Mouse (Mus musculus): ENCODE measurements at regions not wholly inside any gene's neighbourhood (a gene's known extent, or its start where the extent isn't known, plus 50 kb on each side); places are given as distances from the start of the nearest gene placed in this dataset.
A peak's percentile ranks its signal among the peaks of the same experiment; 100 is the strongest.
"Not testable (repeated sequence)": the region's sequence is repeated elsewhere in the genome, so short reads cannot be mapped to it uniquely, and the experiment has no call there.

- H3K27me3 ChIP-seq (ENCODE audit: control insufficient read depth, insufficient read depth, low read length, poor library complexity, severe bottlenecking) = no peaks in the 10 kb centered on the region
- no peak for DNase-seq (ENCODE audit: low read depth, low spot score)
- no peaks in the 10 kb centered on the region for H3K36me3 ChIP-seq (ENCODE audit: control insufficient read depth, insufficient read depth, low read length, poor library complexity, severe bottlenecking)
Observed at GRCm38 (mm10) chr6:5663433-5664175, 61.8 kb upstream of the Dync1i1 start.

- Histone ChIP-seq H3K27me3 (ENCODE audit: control insufficient read depth, insufficient read depth, low read length, poor library complexity, severe bottlenecking) (no peaks in the 10 kb centered on the region), H3K36me3 (ENCODE audit: control insufficient read depth, insufficient read depth, low read length, poor library complexity, severe bottlenecking) (no peaks in the 10 kb centered on the region)
- DNase-seq (ENCODE audit: low read depth, low spot score) = peak; percentile 6
Observed at GRCm38 (mm10) chr6:5645150-5645732, 80.2 kb upstream of the Dync1i1 start.

- DNase-seq (ENCODE audit: low read depth, low spot score) = no peak
- Histone ChIP-seq H3K36me3 (ENCODE audit: control insufficient read depth, insufficient read depth, low read length, poor library complexity, severe bottlenecking) (no peaks in the 10 kb centered on the region), H3K27me3 (ENCODE audit: control insufficient read depth, insufficient read depth, low read length, poor library complexity, severe bottlenecking) (no peaks in the 10 kb centered on the region)
Observed at GRCm38 (mm10) chr6:5634222-5634621, 91.2 kb upstream of the Dync1i1 start.

- DNase-seq (ENCODE audit: low read depth, low spot score) = peak; percentile 10
- no peaks in the 10 kb centered on the region for H3K36me3 ChIP-seq (ENCODE audit: control insufficient read depth, insufficient read depth, low read length, poor library complexity, severe bottlenecking)
- H3K27me3 ChIP-seq (ENCODE audit: control insufficient read depth, insufficient read depth, low read length, poor library complexity, severe bottlenecking) = no peaks in the 10 kb centered on the region
Observed at GRCm38 (mm10) chr6:5633036-5633708, 92.3 kb upstream of the Dync1i1 start.

- Histone ChIP-seq H3K27me3 (ENCODE audit: control insufficient read depth, insufficient read depth, low read length, poor library complexity, severe bottlenecking) (no peaks in the 10 kb centered on the region), H3K36me3 (ENCODE audit: control insufficient read depth, insufficient read depth, low read length, poor library complexity, severe bottlenecking) (no peaks in the 10 kb centered on the region)
- DNase-seq (ENCODE audit: low read depth, low spot score) = no peak
Observed at GRCm38 (mm10) chr6:5624085-5624484, 101.4 kb upstream of the Dync1i1 start.

GRCm38 (mm10) chr6:5621582-5621981, 103.9 kb upstream of the Dync1i1 start:
- Histone ChIP-seq H3K27me3 (ENCODE audit: control insufficient read depth, insufficient read depth, low read length, poor library complexity, severe bottlenecking) (no peaks in the 10 kb centered on the region), H3K36me3 (ENCODE audit: control insufficient read depth, insufficient read depth, low read length, poor library complexity, severe bottlenecking) (no peaks in the 10 kb centered on the region)
- no peak for DNase-seq (ENCODE audit: low read depth, low spot score)

GRCm38 (mm10) chr6:5594011-5594410, 97.9 kb upstream of the Pdk4 start:
- no peak for DNase-seq (ENCODE audit: low read depth, low spot score)
- Histone ChIP-seq H3K27me3 (ENCODE audit: control insufficient read depth, insufficient read depth, low read length, poor library complexity, severe bottlenecking) (no peaks in the 10 kb centered on the region), H3K36me3 (ENCODE audit: control insufficient read depth, insufficient read depth, low read length, poor library complexity, severe bottlenecking) (no peaks in the 10 kb centered on the region)

GRCm38 (mm10) chr6:5589635-5590034, 93.5 kb upstream of the Pdk4 start:
- no peaks in the 10 kb centered on the region for H3K36me3 ChIP-seq (ENCODE audit: control insufficient read depth, insufficient read depth, low read length, poor library complexity, severe bottlenecking)
- peak; percentile 55 for DNase-seq (ENCODE audit: low read depth, low spot score)
- no peaks in the 10 kb centered on the region for H3K27me3 ChIP-seq (ENCODE audit: control insufficient read depth, insufficient read depth, low read length, poor library complexity, severe bottlenecking)

GRCm38 (mm10) chr6:5582923-5583525, 86.9 kb upstream of the Pdk4 start:
- H3K36me3 ChIP-seq (ENCODE audit: control insufficient read depth, insufficient read depth, low read length, poor library complexity, severe bottlenecking) = no peaks in the 10 kb centered on the region
- DNase-seq (ENCODE audit: low read depth, low spot score) = no peak
- no peaks in the 10 kb centered on the region for H3K27me3 ChIP-seq (ENCODE audit: control insufficient read depth, insufficient read depth, low read length, poor library complexity, severe bottlenecking)

- not testable (repeated sequence) for DNase-seq (ENCODE audit: low read depth, low spot score)
Observed at GRCm38 (mm10) chr6:5576891-5577290, 80.8 kb upstream of the Pdk4 start.

GRCm38 (mm10) chr6:5566582-5566981, 70.5 kb upstream of the Pdk4 start:
- H3K27me3 ChIP-seq (ENCODE audit: control insufficient read depth, insufficient read depth, low read length, poor library complexity, severe bottlenecking) = no peaks in the 10 kb centered on the region
- no peaks in the 10 kb centered on the region for H3K36me3 ChIP-seq (ENCODE audit: control insufficient read depth, insufficient read depth, low read length, poor library complexity, severe bottlenecking)
- DNase-seq (ENCODE audit: low read depth, low spot score) = no peak

More at GRCm38 (mm10) chr6:5576891-5577290, 80.8 kb upstream of the Pdk4 start:
- H3K27me3 ChIP-seq (ENCODE audit: control insufficient read depth, insufficient read depth, low read length, poor library complexity, severe bottlenecking); H3K36me3 ChIP-seq (ENCODE audit: control insufficient read depth, insufficient read depth, low read length, poor library complexity, severe bottlenecking): not testable (repeated sequence)

GRCm38 (mm10) chr6:5565049-5565448, 68.9 kb upstream of the Pdk4 start:
- no peaks in the 10 kb centered on the region for H3K36me3 ChIP-seq (ENCODE audit: control insufficient read depth, insufficient read depth, low read length, poor library complexity, severe bottlenecking)
- no peak for DNase-seq (ENCODE audit: low read depth, low spot score)
- no peaks in the 10 kb centered on the region for H3K27me3 ChIP-seq (ENCODE audit: control insufficient read depth, insufficient read depth, low read length, poor library complexity, severe bottlenecking)

GRCm38 (mm10) chr6:5553703-5554394, 57.7 kb upstream of the Pdk4 start:
- no peak for DNase-seq (ENCODE audit: low read depth, low spot score)
- H3K27me3 ChIP-seq (ENCODE audit: control insufficient read depth, insufficient read depth, low read length, poor library complexity, severe bottlenecking) = no peaks in the 10 kb centered on the region; the same call in 1 of the 2 replicates
- H3K36me3 ChIP-seq (ENCODE audit: control insufficient read depth, insufficient read depth, low read length, poor library complexity, severe bottlenecking) = no peaks in the 10 kb centered on the region

GRCm38 (mm10) chr6:5550067-5550466, 54.0 kb upstream of the Pdk4 start:
- no peak for DNase-seq (ENCODE audit: low read depth, low spot score)
- no peaks in the 10 kb centered on the region for H3K36me3 ChIP-seq (ENCODE audit: control insufficient read depth, insufficient read depth, low read length, poor library complexity, severe bottlenecking)

More at GRCm38 (mm10) chr6:5550067-5550466, 54.0 kb upstream of the Pdk4 start:
- H3K27me3 ChIP-seq (ENCODE audit: control insufficient read depth, insufficient read depth, low read length, poor library complexity, severe bottlenecking) = no peaks in the 10 kb centered on the region; the same call in 1 of the 2 replicates
